Mouse (Mus musculus) liver, embryonic 13.5 days (tissue): ENCODE results near the gene Tmem229b. TPM values are rescaled to one million over a fixed set of nuclear protein-coding genes. Genes with fewer than 3 reads are reported as not detected.

Experiments
- ATAC-seq: fragments of 200-750 bp; cut with Nextera tagmentation; 2 replicates; pipeline ENCODE4 v1.8.0; 2017; ENCODE audit warnings: low read depth, mild to moderate bottlenecking, moderate number of reproducible peaks, moderate library complexity
- DNase-seq: peaks from one replicate; pipeline ENCODE4 v3.0.0; 2022
- H3K27ac ChIP-seq: fragments of 300-500 bp; sonication (generic); 2 replicates; pipeline ENCODE4 v1.5.1; 2015; ENCODE audit warnings: moderate library complexity, mild to moderate bottlenecking, inconsistent platforms
- H3K27me3 ChIP-seq: fragments of 300-500 bp; sonication (generic); 2 replicates; pipeline ENCODE4 v1.6.1; 2015; ENCODE audit warnings: mild to moderate bottlenecking, inconsistent platforms
- H3K36me3 ChIP-seq: fragments of 300-500 bp; sonication (generic); 2 replicates; pipeline ENCODE4 v1.6.1; 2015; ENCODE audit warnings: mild to moderate bottlenecking, inconsistent platforms
- H3K4me1 ChIP-seq: fragments of 300-500 bp; sonication (generic); replicated peaks from 2 replicates; pipeline ENCODE4 v1.6.1; 2015; ENCODE audit warnings: inconsistent platforms
- H3K4me2 ChIP-seq: fragments of 300-500 bp; sonication (generic); 2 replicates; pipeline ENCODE4 v1.6.1; 2015; ENCODE audit warnings: inconsistent platforms, mild to moderate bottlenecking, moderate library complexity
- H3K4me3 ChIP-seq: fragments of 300-500 bp; sonication (generic); replicated peaks from 2 replicates; pipeline ENCODE4 v1.5.1; 2015; ENCODE audit warnings: mild to moderate bottlenecking, inconsistent platforms
- H3K9ac ChIP-seq: fragments of 300-500 bp; sonication (generic); 2 replicates; pipeline ENCODE4 v1.6.1; 2015; ENCODE audit warnings: mild to moderate bottlenecking, inconsistent platforms
- H3K9me3 ChIP-seq: fragments of 300-500 bp; sonication (generic); replicated peaks from 2 replicates; pipeline ENCODE4 v1.6.1; 2016; ENCODE audit warnings: inconsistent platforms
- WGBS: fragments of 180-500 bp; shearing (Covaris S2); methylation state at CpG from one replicate; pipeline ENCODE4 v1.1.7; 2015; ENCODE audit not compliant: insufficient replicate concordance; 5-methylcytosine and 5-hydroxymethylcytosine counted together
- polyA plus RNA-seq: library from polyadenylated mRNA; unstranded; fragments of >200 nt; fragmentation: Nextera tagmentation; extraction: Ambion mirVana; gene quantifications from 2 replicates; pipeline ENCODE4 v1.2.1, GENCODE M21; 2015

Tmem229b gene
- polyA plus RNA-seq = 2.5 and 3.5 TPM in 2 replicates

DNA sequence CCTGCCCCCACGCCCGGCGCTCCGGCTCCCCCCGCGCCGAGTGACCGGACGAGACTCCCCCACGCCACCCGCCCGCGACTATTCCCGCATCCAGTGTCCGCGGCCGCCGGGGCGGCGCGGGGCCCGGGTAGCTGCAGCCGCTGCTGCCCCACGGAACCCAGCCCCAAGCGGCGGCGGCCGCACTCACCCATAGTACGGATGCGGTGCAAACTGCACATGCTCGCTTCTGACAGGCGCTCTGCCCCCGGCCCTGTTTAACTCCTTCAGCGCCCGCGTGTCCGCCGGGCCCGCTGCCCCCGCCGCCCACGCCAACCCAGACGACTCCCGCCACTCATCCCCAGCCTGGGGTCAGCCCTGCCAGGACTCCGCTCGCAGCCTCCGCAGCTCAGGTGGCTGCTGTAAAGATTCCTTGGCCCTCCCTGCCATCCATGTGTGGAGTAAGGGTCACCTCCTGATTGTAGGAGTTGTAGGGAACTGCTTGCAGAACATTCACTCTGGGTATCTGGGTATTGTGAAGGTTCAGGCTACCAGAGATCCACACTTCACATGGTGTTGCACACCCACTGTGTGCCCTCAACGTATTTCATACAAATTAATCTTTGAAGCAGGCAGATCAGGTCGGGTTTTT lies at the start of gene Tmem229b:
Gene Tmem229b, minus strand, starts transcription at position 502 of the 628 bp plus-strand sequence.
- H3K27ac ChIP-seq = no peak within 1 kb of the TSS
- H3K9ac ChIP-seq = peak within 1 kb of the TSS; percentile 70
- DNase-seq (peak; percentile 17), ATAC-seq (peak; percentile 52)
- WGBS = 3% methylated on average over 39 of the region's 49 CpGs
- peak within 1 kb of the TSS; percentile 90 for H3K4me2 ChIP-seq
- peaks cover 23% of the 10 kb centered on the region for H3K4me1 ChIP-seq
- no peaks in the 10 kb centered on the region for H3K36me3 ChIP-seq
- peak within 1 kb of the TSS; percentile 80 for H3K4me3 ChIP-seq
- peaks cover 53% of the 10 kb centered on the region for H3K27me3 ChIP-seq
- H3K9me3 ChIP-seq = no peaks in the 10 kb centered on the region

DNA sequence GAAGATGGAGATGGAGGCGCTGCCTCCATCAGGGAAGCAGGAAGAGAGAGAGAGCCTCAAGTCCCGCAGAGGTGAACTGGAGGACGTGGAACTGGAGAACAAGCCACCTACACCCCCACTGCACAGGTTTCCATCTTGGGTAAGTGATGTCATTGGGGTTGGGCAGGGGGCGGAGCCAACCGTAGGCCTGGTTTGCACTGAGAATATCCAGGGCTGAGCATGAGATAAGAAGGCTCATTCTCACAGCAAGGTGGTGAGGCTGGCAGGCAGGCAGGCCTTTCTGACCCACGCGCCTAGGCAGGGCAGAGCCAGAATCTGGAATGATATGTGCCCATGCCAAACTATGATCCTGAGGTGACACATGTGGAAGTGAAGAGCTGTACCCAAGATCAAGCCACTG lies 47.8 kb upstream of the Tmem229b start:
- ATAC-seq = peak; percentile 79
- Histone ChIP-seq H3K36me3 (no peaks in the 10 kb centered on the region), H3K4me1 (peaks cover 20% of the 10 kb centered on the region), H3K4me2 (no peak overlapping the region), H3K9ac (no peak overlapping the region), H3K27me3 (no peaks in the 10 kb centered on the region), H3K9me3 (no peaks in the 10 kb centered on the region), H3K4me3 (no peak overlapping the region), H3K27ac (no peak overlapping the region)
- 43% methylated on average over 7 of the region's 7 CpGs for WGBS
- DNase-seq = peak; percentile 56

DNA sequence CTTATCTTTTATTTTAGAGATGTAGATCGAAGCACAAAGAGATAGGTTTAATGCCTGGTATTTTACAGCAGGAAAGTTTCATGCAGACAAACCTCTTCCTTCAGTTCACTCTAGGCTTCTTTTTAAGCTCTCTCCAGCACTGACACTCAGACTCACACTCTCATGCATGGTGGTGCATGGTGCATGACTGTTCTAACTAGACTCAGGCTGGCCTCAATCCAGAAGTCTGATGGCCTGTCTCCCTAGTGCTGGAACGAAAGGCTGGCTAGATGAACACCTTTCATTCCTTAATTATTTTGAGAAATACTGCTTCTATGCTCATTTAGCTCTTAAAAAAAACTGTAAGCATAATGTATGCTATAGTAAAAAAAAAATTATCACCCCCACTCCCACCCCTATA lies 44.6 kb upstream of the Tmem229b start:
- Histone ChIP-seq H3K4me1 (peaks cover 20% of the 10 kb centered on the region), H3K4me3 (no peak overlapping the region), H3K36me3 (no peaks in the 10 kb centered on the region), H3K9me3 (no peaks in the 10 kb centered on the region), H3K4me2 (no peak overlapping the region), H3K27ac (no peak overlapping the region), H3K27me3 (no peaks in the 10 kb centered on the region), H3K9ac (no peak overlapping the region)
- 72% methylated on average over 2 of the region's 2 CpGs for WGBS
- DNase-seq (no peak), ATAC-seq (no peak)

- Histone ChIP-seq H3K9me3 (no peaks in the 10 kb centered on the region), H3K27me3 (no peaks in the 10 kb centered on the region), H3K4me2 (no peak overlapping the region), H3K27ac (no peak overlapping the region), H3K4me3 (no peak overlapping the region), H3K9ac (no peak overlapping the region), H3K4me1 (peaks cover 18% of the 10 kb centered on the region), H3K36me3 (no peaks in the 10 kb centered on the region)
- DNase-seq = no peak
- no peak for ATAC-seq
- WGBS = 56% methylated on average over 3 of the region's 3 CpGs
Observed at GRCm38 (mm10) chr12:79050545-79051212, 43.3 kb upstream of the Tmem229b start.

- WGBS = 64% methylated on average over 2 of the region's 2 CpGs
- Histone ChIP-seq H3K27me3 (no peaks in the 10 kb centered on the region), H3K9ac (no peak overlapping the region), H3K36me3 (no peaks in the 10 kb centered on the region), H3K4me1 (peaks cover 11% of the 10 kb centered on the region), H3K27ac (no peak overlapping the region), H3K9me3 (no peaks in the 10 kb centered on the region), H3K4me2 (no peak overlapping the region), H3K4me3 (no peak overlapping the region)
- no peak for ATAC-seq
- no peak for DNase-seq
Observed at GRCm38 (mm10) chr12:79049807-79050206, 42.4 kb upstream of the Tmem229b start.

GRCm38 (mm10) chr12:79048898-79049297 lies 41.5 kb upstream of the Tmem229b start:
- Histone ChIP-seq H3K36me3 (no peaks in the 10 kb centered on the region), H3K4me3 (no peak overlapping the region), H3K27me3 (no peaks in the 10 kb centered on the region), H3K9me3 (no peaks in the 10 kb centered on the region), H3K4me2 (no peak overlapping the region), H3K9ac (no peak overlapping the region), H3K4me1 (peaks cover 7% of the 10 kb centered on the region), H3K27ac (no peak overlapping the region)
- DNase-seq = no peak
- no peak for ATAC-seq
- WGBS = 46% methylated on average over 1 of the region's 1 CpGs

DNA sequence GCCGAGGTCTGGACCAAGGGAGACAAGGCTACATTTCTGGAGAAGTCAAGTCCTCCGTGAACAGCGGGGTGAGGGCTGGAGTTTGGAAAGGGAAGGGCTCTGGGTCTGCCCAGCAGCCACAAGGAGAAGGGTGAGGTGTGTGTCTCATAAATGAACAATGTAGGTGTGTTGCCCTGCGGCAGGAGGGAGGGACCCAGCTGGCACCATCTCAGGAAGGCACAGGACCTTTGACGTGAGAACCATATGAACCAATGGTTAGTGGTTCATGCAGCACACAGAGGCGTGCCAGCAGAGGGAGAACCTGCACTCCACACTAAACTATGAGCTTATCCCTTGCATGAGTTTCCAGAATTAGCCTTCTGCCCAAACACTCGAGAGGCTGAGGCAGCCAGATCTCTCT lies 39.8 kb upstream of the Tmem229b start:
- no peak overlapping the region for H3K9ac ChIP-seq
- H3K4me2 ChIP-seq = no peak overlapping the region
- no peak overlapping the region for H3K4me3 ChIP-seq
- H3K27ac ChIP-seq = no peak overlapping the region
- H3K9me3 ChIP-seq = no peaks in the 10 kb centered on the region
- DNase-seq (no peak), ATAC-seq (no peak)
- H3K27me3 ChIP-seq = no peaks in the 10 kb centered on the region
- no peaks in the 10 kb centered on the region for H3K36me3 ChIP-seq
- WGBS = 67% methylated on average over 7 of the region's 7 CpGs
- H3K4me1 ChIP-seq = no peaks in the 10 kb centered on the region

DNA sequence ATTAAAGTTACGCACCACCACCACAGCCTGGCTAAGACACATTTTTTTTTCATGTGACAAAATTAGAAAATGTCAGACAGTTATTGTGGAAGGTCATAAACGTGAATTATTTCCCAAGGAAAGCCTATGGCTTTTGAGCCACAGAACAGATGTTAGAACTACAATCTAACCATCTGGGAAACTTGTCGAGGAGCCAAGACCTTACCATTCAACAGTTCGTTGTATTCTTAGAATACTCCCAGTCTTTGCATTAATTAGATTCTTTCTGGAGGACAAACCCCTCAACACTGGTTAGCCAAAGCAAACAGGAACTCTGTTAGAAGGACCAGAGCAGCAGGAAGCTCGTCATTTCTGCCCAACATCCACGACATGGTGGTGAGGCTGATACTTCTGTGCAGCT lies 38.7 kb upstream of the Tmem229b start:
- H3K27me3 ChIP-seq = no peaks in the 10 kb centered on the region
- H3K27ac ChIP-seq = no peak overlapping the region
- no peak overlapping the region for H3K9ac ChIP-seq
- ATAC-seq = no peak
- H3K4me2 ChIP-seq = no peak overlapping the region
- 57% methylated on average over 6 of the region's 6 CpGs for WGBS
- H3K36me3 ChIP-seq = no peaks in the 10 kb centered on the region
- H3K4me1 ChIP-seq = peaks cover 7% of the 10 kb centered on the region
- no peaks in the 10 kb centered on the region for H3K9me3 ChIP-seq
- DNase-seq = no peak
- H3K4me3 ChIP-seq = no peak overlapping the region

DNA sequence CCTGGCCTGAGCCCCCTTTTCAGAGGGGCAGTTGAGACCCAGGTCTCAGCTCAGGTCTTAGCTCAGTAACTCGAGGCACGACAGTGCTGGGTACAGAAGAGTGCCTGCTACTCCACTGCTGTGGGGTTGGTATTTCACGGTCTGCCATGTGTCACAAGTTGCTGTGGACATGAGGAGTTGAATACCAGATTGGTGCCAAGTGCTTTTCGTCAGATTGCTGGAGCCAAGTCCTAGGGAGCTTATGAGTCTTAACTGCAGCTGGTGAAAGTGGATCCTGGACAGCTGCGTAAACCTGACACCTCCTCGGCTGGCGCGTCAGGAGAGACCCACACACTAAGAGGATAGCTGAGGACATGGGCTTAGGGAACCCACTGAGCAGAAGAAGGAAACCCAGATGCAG lies 37.2 kb upstream of the Tmem229b start:
- Histone ChIP-seq H3K36me3 (no peaks in the 10 kb centered on the region), H3K4me1 (peaks cover 9% of the 10 kb centered on the region), H3K4me3 (no peak overlapping the region), H3K27me3 (no peaks in the 10 kb centered on the region), H3K4me2 (no peak overlapping the region), H3K9me3 (no peaks in the 10 kb centered on the region), H3K9ac (no peak overlapping the region), H3K27ac (no peak overlapping the region)
- ATAC-seq (no peak), DNase-seq (no peak)
- WGBS = 72% methylated on average over 8 of the region's 8 CpGs

DNA sequence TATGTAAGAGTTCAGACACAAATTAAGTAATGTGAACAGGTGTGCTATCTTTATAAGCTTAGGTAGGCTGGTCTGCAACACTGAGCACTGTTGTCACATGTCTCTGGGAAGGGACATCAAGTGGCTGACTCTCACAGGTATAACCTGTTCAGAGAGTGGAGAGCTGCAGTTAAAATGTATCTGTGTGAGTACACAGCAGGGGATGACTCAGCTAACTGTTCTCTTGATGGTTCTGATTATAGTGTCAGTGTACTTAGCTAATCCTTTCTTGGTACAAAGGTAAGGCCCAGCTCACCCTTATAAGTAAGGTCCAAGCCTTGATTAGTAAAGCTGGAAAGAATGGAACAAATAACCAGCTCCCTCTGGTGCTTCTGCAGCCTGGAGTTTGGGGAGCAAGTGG lies 34.0 kb upstream of the Tmem229b start:
- no peaks in the 10 kb centered on the region for H3K27me3 ChIP-seq
- DNase-seq (no peak), ATAC-seq (no peak)
- H3K9me3 ChIP-seq = no peaks in the 10 kb centered on the region
- peaks cover 9% of the 10 kb centered on the region for H3K4me1 ChIP-seq
- H3K27ac ChIP-seq = no peak overlapping the region
- H3K4me3 ChIP-seq = no peak overlapping the region
- no peak overlapping the region for H3K9ac ChIP-seq
- no peak overlapping the region for H3K4me2 ChIP-seq
- H3K36me3 ChIP-seq = no peaks in the 10 kb centered on the region

DNA sequence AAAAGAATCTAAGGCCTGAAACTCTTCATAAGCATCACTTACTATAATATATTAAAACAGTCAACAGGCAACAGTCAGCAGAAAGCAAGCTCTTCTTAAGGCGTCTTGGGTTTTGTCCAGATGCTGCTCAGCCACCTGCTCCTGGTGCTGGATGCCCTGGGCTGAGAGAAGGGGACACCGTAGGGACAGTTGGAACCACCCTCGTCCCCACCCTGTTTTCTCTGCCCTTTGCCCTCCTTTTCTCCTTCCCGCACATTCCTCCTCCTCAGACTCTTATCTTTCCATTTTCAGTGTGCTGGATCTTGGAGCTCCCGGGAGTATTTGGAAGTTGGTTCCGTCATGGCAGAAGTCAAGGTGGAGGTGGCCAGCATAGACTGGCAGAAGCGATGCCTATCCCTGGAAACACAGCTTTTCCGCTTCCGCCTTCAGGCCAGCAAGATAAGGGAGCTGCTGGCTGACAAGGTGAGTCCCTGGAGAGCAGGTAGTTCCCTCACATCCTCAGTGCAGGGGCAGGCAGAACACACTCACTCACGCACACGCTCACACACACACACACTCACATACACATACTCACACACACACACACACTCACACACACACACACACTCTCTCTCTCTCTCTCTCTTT lies 32.9 kb upstream of the Tmem229b start:
- DNase-seq (no peak), ATAC-seq (no peak)
- H3K9ac ChIP-seq = no peak overlapping the region
- no peak overlapping the region for H3K27ac ChIP-seq
- no peaks in the 10 kb centered on the region for H3K27me3 ChIP-seq
- H3K36me3 ChIP-seq = no peaks in the 10 kb centered on the region
- no peak overlapping the region for H3K4me2 ChIP-seq
- no peak overlapping the region for H3K4me3 ChIP-seq
- peaks cover 9% of the 10 kb centered on the region for H3K4me1 ChIP-seq
- H3K9me3 ChIP-seq = no peaks in the 10 kb centered on the region
- WGBS = 69% methylated on average over 11 of the region's 11 CpGs

DNA sequence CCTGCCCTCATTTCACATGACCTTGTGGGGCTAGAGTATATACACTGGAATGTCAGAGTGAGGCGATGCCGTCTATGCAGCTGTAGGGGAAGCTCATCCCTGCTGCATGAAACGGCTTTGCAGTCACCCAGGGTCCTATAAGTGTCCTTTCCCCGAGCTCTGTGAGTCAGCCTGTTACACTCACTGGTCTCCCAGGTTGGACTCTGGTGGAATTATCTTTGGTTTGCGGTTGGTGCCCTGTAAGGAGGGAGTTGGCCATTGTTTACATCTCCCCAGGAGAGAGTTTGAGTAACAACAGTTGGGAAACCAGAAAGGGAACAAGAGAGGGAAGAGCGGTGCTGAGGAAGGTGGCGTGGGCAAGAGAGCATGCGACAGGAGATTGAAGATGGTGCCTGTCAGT lies 32.3 kb upstream of the Tmem229b start:
- Histone ChIP-seq H3K4me2 (no peak overlapping the region), H3K9me3 (no peaks in the 10 kb centered on the region), H3K27ac (no peak overlapping the region), H3K27me3 (no peaks in the 10 kb centered on the region), H3K4me3 (no peak overlapping the region), H3K9ac (no peak overlapping the region), H3K36me3 (no peaks in the 10 kb centered on the region), H3K4me1 (peaks cover 9% of the 10 kb centered on the region)
- ATAC-seq (no peak), DNase-seq (no peak)
- WGBS = 60% methylated on average over 8 of the region's 8 CpGs
